Mouse (Mus musculus) embryo, embryonic 11.5 days (tissue): ENCODE measurements around the gene Cdca7l.
A peak's percentile ranks its signal among the peaks of the same experiment; 100 is the strongest.
"Not testable (repeated sequence)": the region's sequence is repeated elsewhere in the genome, so short reads cannot be mapped to it uniquely, and the experiment has no call there.

Experiments used
- DNase-seq: peaks from one replicate; pipeline ENCODE4 v3.0.0-alpha.2; 2012; ENCODE audit warnings: low read depth, low spot score

The Cdca7l gene

GRCm38 (mm10) chr12:117803989-117804388 is at the start of gene Cdca7l:
Gene Cdca7l, plus strand, starts transcription at chr12:117804289.
- not testable (repeated sequence) for DNase-seq

DNA sequence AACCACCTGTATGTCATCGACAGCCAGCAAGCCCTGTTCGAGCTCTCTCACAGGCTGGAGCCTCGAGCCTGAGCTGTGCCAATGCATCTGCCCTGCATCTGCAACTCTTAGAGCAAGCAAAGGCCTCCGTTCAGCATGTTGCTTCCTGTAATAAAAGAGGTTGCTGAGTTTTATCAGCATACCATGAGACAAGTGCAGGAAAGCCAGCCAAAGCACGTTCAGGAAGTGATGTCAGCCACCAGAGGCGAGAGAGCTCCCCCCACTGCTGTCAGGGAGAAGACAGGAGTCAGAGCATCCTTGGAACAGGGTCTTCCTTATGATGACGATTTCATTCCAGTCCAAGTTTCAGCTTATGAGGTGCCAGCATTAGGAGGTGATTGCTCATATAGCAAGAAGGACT is 48.1 kb upstream of the Cdca7l start:
- DNase-seq, result no peak

DNA sequence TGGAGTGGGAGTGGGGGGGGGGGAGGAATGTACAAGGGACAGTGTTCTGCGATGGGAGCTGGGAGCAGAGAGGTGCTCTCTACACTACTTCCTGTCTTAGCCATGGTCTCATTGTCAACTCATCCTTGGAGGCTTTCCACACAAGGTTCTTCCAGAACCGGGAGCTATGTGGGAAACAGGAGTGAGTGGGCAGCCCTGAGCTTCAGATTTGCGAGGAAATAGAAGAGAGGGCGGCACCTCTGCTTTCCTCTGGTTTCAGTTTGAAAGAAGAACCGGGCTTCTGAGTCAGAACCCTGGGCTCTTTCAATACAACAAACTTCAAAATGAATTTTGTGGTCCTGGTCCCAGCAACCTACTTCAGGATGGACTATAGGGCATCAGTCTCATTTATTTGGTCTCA is 43.7 kb upstream of the Cdca7l start:
- DNase-seq, result no peak

- DNase-seq, result no peak
Measured at GRCm38 (mm10) chr12:117760846-117761245, 43.2 kb upstream of the Cdca7l start.

DNA sequence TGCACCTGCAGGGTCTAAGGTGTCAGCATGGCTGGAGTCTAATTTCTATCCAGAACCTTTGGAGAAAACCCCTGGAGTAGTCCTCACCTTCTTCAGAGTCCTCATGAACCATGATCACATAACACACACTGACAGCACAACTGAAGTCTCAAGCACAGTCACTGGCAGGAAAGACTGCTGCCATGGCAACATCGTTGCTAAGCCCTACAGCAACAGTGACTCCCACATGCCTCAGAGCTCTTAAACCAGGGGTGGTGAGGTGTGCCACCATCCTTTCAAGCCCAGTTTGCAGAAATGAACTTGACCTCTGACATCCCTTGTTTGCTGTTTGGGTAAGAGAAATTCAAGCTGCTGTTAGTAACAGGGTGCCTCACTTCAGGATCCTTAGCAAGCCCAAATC is 42.4 kb upstream of the Cdca7l start:
- no peak for DNase-seq

- no peak for DNase-seq
Measured at GRCm38 (mm10) chr12:117763247-117763646, 40.8 kb upstream of the Cdca7l start.

DNA sequence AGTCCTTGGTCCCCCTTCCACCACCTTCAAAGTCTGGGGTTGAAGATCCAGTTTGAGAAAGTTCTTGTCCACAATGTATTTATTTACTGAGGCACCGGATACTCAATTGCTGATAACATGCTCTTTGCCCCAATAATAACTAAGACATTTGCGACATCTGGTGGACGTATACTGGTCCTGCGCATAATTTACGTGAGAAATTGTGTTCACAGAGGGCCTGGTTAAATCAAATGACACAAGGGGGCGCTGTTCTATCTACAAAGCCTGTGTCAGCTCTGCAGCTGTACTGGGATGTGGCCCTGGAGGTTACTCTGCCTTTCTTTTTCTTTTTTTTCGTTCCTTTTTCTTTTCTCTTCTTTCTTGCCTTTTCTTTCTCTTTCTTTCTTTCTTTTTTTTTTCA is 39.2 kb upstream of the Cdca7l start:
- DNase-seq, result peak; percentile 82

DNA sequence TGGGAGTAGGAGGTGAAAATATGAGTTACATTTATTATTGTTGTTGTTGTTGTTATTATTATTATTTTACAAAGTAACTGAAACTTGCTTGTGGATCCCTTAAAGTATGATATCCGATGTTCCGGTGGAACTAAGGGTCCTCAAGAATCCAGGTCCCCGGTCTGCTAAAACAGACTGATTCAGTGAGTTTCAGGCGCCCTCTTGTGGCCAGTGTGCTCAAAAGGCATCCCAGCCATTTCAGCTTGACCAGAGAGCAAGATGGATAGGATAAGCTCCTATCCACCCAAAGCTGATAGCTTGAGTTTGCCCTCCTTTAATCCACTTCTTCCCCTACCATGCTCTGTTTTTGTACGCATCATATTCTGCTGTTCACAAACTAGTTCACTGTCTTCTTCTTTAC is 35.0 kb upstream of the Cdca7l start:
- DNase-seq, result peak; percentile 67

DNA sequence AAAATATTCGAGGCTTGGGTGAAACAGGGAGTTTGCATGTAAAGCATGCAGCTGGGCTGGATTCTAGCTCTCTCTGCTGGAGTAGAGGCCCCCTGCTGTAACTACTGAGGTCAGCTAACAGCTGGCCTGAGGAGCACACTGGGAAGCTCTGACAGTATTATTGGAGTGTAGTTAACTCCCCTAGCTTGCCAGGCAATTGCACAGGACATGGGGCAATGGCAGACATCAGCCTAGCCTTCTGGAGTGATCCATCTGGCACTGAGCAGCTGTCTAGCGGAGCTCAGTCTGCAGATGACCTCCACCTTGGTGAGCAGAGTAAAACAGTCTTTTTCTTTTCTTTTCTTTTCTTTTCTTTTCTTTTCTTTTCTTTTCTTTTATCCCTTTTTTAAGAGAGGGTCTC is 33.9 kb upstream of the Cdca7l start:
- DNase-seq, result no peak

DNA sequence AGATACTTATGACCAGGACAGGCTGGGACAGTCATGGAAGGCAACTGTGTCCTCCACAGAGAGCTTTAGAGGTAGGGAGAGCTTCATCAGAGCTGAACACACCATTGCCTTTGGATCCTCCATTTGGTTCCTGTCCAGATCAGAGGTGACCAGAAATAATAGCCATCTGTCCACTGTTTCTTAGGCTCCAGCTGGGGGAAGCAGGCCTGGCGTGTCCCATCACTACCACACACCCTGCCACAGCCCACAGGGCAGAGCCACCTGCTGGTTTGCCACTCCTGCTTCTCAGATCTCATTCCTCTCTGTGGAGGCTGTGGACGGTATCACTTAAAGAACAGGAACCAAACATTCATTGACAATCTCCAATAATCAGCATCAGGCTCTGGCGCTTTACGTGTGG is 32.9 kb upstream of the Cdca7l start:
- DNase-seq, result no peak

DNA sequence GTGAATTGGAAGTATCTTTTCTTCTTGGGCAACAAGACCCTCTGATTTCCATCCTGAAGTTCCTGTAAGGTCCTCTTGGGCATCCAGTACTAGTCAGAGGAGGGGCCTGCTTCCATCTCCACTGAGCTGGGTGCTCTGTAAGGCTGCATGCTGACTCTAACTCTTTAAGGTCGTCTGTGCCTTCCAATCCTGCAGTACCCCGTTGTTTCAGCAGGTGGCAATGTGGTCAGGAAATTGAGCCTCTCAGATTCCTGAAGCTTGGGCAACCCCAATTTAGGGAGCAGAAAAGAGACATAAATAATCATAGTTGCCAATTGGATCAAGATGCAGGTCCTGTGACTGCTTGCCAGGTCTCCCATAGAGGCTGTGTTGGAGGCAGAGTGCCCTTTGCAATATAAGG is 31.5 kb upstream of the Cdca7l start:
- DNase-seq, result peak; percentile 54

DNA sequence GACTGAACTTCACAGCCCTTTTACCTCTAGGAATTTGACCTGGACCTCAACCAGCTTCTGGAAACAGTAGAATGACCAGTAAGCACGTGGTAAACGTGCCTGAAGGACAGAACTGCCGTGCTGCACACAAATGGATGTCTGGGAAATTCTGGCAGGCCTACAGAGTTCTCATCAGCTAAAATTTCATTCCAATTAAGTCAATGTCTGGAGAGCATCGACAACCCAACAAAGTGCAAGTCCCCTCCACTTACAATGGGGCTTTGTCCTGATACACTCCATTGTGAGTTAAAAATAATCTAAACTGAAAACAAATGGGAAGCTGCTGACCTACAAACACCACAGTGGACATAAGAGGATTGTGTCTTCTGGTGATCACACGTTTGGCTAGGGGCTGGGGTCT is 27.2 kb upstream of the Cdca7l start:
- DNase-seq, result no peak

DNA sequence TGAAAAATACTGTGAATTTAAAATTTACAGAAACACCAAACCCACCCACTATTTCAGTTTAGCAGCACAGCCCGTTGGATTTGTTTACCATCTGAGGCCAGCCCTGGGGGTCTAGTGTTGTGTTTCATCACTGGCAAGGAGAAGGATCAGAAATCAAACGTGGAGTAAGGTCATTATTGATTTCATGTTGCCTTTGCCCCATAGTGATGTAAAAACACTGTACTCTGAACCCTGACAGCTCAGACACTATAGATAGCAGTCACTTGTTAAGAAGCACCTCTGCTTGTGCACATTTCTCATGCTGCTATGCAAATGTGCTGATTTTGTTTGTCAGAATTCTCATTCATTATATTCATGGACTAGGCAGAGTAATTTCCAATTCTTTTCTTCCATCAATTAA is 22.7 kb upstream of the Cdca7l start:
- no peak for DNase-seq

- DNase-seq, result no peak
Measured at GRCm38 (mm10) chr12:117783426-117783825, 20.7 kb upstream of the Cdca7l start.

DNA sequence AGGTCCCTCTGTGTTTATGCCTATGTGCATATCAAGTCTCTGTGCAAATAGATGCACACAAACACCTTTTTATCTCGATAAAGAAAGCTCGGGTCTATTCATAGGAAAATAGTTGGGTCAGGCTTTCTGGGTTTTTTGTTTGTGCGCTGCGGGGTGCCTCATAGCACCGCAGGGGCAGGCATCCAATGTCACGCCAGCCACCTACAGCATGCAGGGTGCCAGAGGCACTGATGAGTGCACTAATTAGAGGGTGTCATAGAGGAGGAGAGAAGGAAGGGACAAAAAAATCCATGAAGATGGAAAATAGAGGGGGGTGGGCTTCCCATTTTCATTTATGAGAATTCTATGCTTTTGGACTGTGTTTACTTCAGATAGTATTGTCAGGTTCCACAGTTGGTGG is 17.5 kb upstream of the Cdca7l start:
- no peak for DNase-seq

- no peak for DNase-seq
Measured at GRCm38 (mm10) chr12:117788513-117789011, 15.5 kb upstream of the Cdca7l start.

- DNase-seq, result no peak
Measured at GRCm38 (mm10) chr12:117789017-117789416, 15.1 kb upstream of the Cdca7l start.

DNA sequence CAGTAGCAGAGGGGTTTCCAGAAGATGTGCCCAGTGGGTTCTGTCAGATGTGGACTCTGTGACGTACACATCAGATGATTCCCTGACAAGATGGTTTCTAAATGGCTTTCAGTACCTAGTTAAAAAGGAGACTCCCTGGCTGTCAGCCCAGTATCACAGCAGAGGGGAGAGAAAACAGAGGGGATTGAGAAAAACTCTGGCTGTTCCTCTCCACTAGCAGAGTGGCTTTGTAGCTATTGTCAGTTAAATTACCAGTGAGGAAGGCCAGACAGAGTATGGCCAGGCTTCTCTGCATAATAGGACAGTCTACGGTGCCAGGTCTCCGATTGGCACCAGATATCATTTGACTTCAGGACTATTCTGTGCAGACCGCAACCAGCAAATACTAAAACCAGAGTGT is 8.8 kb upstream of the Cdca7l start:
- DNase-seq, result no peak

GRCm38 (mm10) chr12:117805576-117805975 is 1.5 kb downstream of the Cdca7l start:
- no peak for DNase-seq

DNA sequence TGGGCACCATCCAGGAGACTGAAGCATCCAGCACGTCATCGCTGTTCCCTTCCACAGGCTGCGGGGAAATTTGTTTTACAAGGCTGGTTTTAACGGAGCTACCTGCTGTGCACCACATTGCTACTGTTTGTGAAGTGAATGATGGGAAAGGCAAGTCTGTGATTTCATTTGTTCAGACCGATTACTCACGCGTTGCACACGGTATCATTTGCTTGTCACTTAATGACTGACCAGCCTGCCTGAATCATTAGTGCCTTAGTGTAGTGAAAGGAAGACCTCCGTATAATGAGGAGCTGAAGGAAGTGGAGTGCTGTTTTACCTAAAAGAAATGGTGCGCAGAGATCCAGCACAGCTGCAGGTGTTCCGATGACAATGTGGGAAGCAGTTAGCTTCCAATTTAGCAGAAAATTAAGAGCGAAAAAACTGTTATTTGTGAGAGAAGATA is 1.9 kb downstream of the Cdca7l start:
- no peak for DNase-seq

- no peak for DNase-seq
Measured at GRCm38 (mm10) chr12:117806470-117806869, 2.4 kb downstream of the Cdca7l start.

GRCm38 (mm10) chr12:117807637-117808036 is 3.5 kb downstream of the Cdca7l start:
- no peak for DNase-seq

- DNase-seq, result no peak
Measured at GRCm38 (mm10) chr12:117808355-117809326, 4.6 kb downstream of the Cdca7l start.
